Mouse (Mus musculus): ENCODE results near the gene Sipa1l1.
A peak's percentile ranks its signal among the peaks of the same experiment; 100 is the strongest.

The Sipa1l1 gene

GRCm38 (mm10) chr12:82208611-82209010 lies 39.5 kb downstream of the Sipa1l1 start:
- no peak for DNase-seq (ENCODE audit: extremely low spot score)

GRCm38 (mm10) chr12:82209753-82210152 lies 40.6 kb downstream of the Sipa1l1 start:
- DNase-seq (ENCODE audit: extremely low spot score): no peak

GRCm38 (mm10) chr12:82213056-82213455 lies 43.9 kb downstream of the Sipa1l1 start:
- no peak for DNase-seq (ENCODE audit: extremely low spot score)

- no peak for DNase-seq (ENCODE audit: extremely low spot score)
Observed at GRCm38 (mm10) chr12:82214916-82215315, 45.8 kb downstream of the Sipa1l1 start.

- DNase-seq (ENCODE audit: extremely low spot score): no peak
Observed at GRCm38 (mm10) chr12:82216801-82217553, 47.9 kb downstream of the Sipa1l1 start.

GRCm38 (mm10) chr12:82218201-82218600 lies 49.1 kb downstream of the Sipa1l1 start:
- no peak for DNase-seq (ENCODE audit: extremely low spot score)

- no peak for DNase-seq (ENCODE audit: extremely low spot score)
Observed at GRCm38 (mm10) chr12:82220367-82221089, 51.4 kb downstream of the Sipa1l1 start.

GRCm38 (mm10) chr12:82223126-82223815 lies 54.2 kb downstream of the Sipa1l1 start:
- no peak for DNase-seq (ENCODE audit: extremely low spot score)

- DNase-seq (ENCODE audit: extremely low spot score): no peak
Observed at GRCm38 (mm10) chr12:82224848-82225247, 55.7 kb downstream of the Sipa1l1 start.

GRCm38 (mm10) chr12:82225278-82225677 lies 56.2 kb downstream of the Sipa1l1 start:
- no peak for DNase-seq (ENCODE audit: extremely low spot score)

- no peak for DNase-seq (ENCODE audit: extremely low spot score)
Observed at GRCm38 (mm10) chr12:82225751-82226228, 56.7 kb downstream of the Sipa1l1 start.

- DNase-seq (ENCODE audit: extremely low spot score): peak; percentile 39
Observed at GRCm38 (mm10) chr12:82226311-82227066, 57.4 kb downstream of the Sipa1l1 start.

GRCm38 (mm10) chr12:82230127-82230526 lies 61.0 kb downstream of the Sipa1l1 start:
- no peak for DNase-seq (ENCODE audit: extremely low spot score)

GRCm38 (mm10) chr12:82231191-82231590 lies 62.1 kb downstream of the Sipa1l1 start:
- no peak for DNase-seq (ENCODE audit: extremely low spot score)

GRCm38 (mm10) chr12:82233177-82233576 lies 64.1 kb downstream of the Sipa1l1 start:
- DNase-seq (ENCODE audit: extremely low spot score): no peak

GRCm38 (mm10) chr12:82234463-82235223 lies 65.5 kb downstream of the Sipa1l1 start:
- DNase-seq (ENCODE audit: extremely low spot score): peak; percentile 12

GRCm38 (mm10) chr12:82237095-82237494 lies 68.0 kb downstream of the Sipa1l1 start:
- no peak for DNase-seq (ENCODE audit: extremely low spot score)

- DNase-seq (ENCODE audit: extremely low spot score): no peak
Observed at GRCm38 (mm10) chr12:82237946-82238345, 68.8 kb downstream of the Sipa1l1 start.

- no peak for DNase-seq (ENCODE audit: extremely low spot score)
Observed at GRCm38 (mm10) chr12:82240674-82241073, 71.6 kb downstream of the Sipa1l1 start.

- no peak for DNase-seq (ENCODE audit: extremely low spot score)
Observed at GRCm38 (mm10) chr12:82245219-82245618, 76.1 kb downstream of the Sipa1l1 start.

- no peak for DNase-seq (ENCODE audit: extremely low spot score)
Observed at GRCm38 (mm10) chr12:82246422-82246821, 77.3 kb downstream of the Sipa1l1 start.
